Mouse (Mus musculus) forebrain, embryonic 11.5 days (tissue): ENCODE results near the gene Zfp831. TPM values are rescaled to one million over a fixed set of nuclear protein-coding genes. Genes with fewer than 3 reads are reported as not detected.

Source experiments
- ATAC-seq: fragments of 200-750 bp; cut with Nextera tagmentation; replicated peaks from 2 replicates; pipeline ENCODE4 v1.8.0; 2017; ENCODE audit warnings: moderate TSS enrichment; ENCODE audit not compliant: low FRiP score
- DNase-seq: peaks from one replicate; pipeline ENCODE4 v3.0.0-alpha.2; 2017; ENCODE audit warnings: low spot score
- H3K27ac ChIP-seq: fragments of 300-500 bp; sonication (generic); 2 replicates; pipeline ENCODE4 v1.5.1; 2014; ENCODE audit warnings: low read depth, low read length
- H3K27me3 ChIP-seq: fragments of 300-500 bp; sonication (generic); 2 replicates; pipeline ENCODE4 v1.6.1; 2014; ENCODE audit warnings: mild to moderate bottlenecking, low read length, mixed read lengths; ENCODE audit not compliant: control insufficient read depth, insufficient read depth
- H3K36me3 ChIP-seq: fragments of 300-500 bp; sonication (generic); 2 replicates; pipeline ENCODE4 v1.6.1; 2014; ENCODE audit warnings: mild to moderate bottlenecking, low read length, moderate library complexity, mixed read lengths; ENCODE audit not compliant: control insufficient read depth, insufficient read depth
- H3K4me1 ChIP-seq: fragments of 300-500 bp; sonication (generic); replicated peaks from 2 replicates; pipeline ENCODE4 v1.6.1; 2014; ENCODE audit warnings: low read length, mixed read lengths; ENCODE audit not compliant: control insufficient read depth, insufficient read depth
- H3K4me2 ChIP-seq: fragments of 300-500 bp; sonication (generic); 2 replicates; pipeline ENCODE4 v1.6.1; 2014; ENCODE audit warnings: low read depth, mild to moderate bottlenecking, low read length, moderate library complexity, mixed read lengths; ENCODE audit not compliant: severe bottlenecking
- H3K4me3 ChIP-seq: fragments of 300-500 bp; sonication (generic); 2 replicates; pipeline ENCODE4 v1.5.1; 2014; ENCODE audit warnings: low read depth, low read length
- H3K9ac ChIP-seq: fragments of 300-500 bp; sonication (generic); 2 replicates; pipeline ENCODE4 v1.6.1; 2014; ENCODE audit warnings: low read length
- H3K9me3 ChIP-seq: fragments of 300-500 bp; sonication (generic); 2 replicates; pipeline ENCODE4 v1.6.1; 2016; ENCODE audit warnings: low read length, mixed read lengths; ENCODE audit not compliant: control insufficient read depth
- WGBS: fragments of 180-500 bp; shearing (Covaris S2); extraction: QIAGEN DNeasy Blood & Tissue Kit; methylation state at CpG from one replicate; pipeline ENCODE4 v1.1.7; 2014; 5-methylcytosine and 5-hydroxymethylcytosine counted together
- polyA plus RNA-seq: library from polyadenylated mRNA; unstranded; fragments of >200 nt; fragmentation: Nextera tagmentation; extraction: Ambion mirVana; gene quantifications from 2 replicates; pipeline ENCODE4 v1.2.1, GENCODE M21; 2014

Gene Zfp831
- polyA plus RNA-seq, 1 experiment from 2014 or later: not detected

DNA sequence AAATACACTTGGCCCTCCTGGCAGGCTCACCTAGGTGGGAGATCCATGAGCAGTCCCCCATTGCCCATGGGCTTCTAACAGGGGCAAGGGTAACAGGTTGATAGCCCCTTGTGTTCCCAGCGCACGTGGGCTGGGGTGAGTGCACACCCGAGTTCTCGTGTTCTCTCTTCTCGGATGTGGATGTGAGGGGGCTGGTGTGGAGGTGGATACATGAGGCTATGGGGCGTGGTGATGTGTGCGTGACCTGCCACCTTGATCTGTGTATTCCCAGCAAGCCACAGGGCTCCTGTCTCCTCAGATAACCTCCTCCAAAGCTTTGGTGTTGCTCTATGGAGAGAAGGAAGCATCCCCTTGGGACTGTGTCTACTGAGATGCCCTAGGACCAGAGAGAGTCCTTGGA lies 40.0 kb upstream of the Zfp831 start:
- Histone ChIP-seq H3K36me3 (no peaks in the 10 kb centered on the region), H3K9me3 (no peaks in the 10 kb centered on the region), H3K4me2 (no peak overlapping the region), H3K27me3 (no peaks in the 10 kb centered on the region), H3K9ac (no peak overlapping the region), H3K27ac (no peak overlapping the region), H3K4me3 (no peak overlapping the region), H3K4me1 (no peaks in the 10 kb centered on the region)
- WGBS: 95% methylated on average over 7 of the region's 7 CpGs
- DNase-seq (no peak), ATAC-seq (no peak)

DNA sequence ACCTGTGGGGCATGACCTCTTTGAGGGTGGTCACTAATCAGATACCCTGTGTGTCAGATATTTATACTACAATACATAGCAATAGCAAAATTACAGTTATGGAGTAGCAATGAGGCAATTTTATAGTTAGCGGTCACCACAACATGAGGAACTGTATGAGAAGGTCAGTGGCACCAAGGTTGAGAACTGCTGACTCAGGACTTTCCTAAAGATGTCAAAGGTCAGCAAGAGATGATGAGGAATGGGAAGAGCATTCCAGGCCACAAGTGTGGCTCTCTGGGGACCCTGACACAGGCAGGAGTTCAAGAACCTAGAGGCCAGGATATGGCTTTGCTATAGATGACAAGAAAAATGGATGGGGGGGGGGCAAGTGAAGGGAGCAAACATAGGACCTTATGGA lies 38.3 kb upstream of the Zfp831 start:
- no peaks in the 10 kb centered on the region for H3K9me3 ChIP-seq
- no peak overlapping the region for H3K9ac ChIP-seq
- no peak overlapping the region for H3K27ac ChIP-seq
- WGBS: 94% methylated on average over 1 of the region's 1 CpGs
- no peaks in the 10 kb centered on the region for H3K4me1 ChIP-seq
- DNase-seq (no peak), ATAC-seq (no peak)
- H3K36me3 ChIP-seq: no peaks in the 10 kb centered on the region
- H3K4me3 ChIP-seq: no peak overlapping the region
- no peak overlapping the region for H3K4me2 ChIP-seq
- no peaks in the 10 kb centered on the region for H3K27me3 ChIP-seq

DNA sequence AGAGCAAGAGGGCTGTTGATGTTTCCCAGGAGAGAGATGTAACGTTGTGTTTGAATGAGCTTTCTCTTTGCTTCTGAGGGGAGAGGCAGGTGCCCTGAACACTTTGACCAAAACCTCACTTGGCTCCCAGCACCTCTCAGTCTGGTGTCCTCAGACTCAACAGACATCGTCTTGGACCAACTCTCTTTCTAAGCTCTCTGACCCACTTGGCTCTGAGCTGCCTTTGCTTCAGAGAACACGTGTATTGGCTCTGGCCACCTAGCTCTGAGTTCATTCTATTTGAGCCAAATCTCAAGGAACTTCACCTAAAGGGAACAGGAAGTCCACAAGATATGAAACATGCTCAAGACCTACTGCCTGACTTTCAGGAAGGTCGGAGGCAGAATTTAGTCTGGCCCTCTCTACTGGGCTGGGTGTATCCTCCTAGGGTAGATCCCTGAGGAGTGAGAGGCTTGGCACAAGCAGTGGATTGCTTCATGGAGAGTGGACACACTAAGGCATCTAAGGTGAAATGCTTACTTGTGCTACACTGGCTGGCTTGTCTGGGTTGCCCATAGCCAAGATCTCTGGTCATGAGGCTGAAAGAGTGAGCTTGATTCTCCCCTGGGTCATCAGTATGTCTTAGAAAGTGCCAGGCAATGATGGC lies 37.8 kb upstream of the Zfp831 start:
- no peaks in the 10 kb centered on the region for H3K4me1 ChIP-seq
- H3K9ac ChIP-seq: no peak overlapping the region
- no peak overlapping the region for H3K4me3 ChIP-seq
- no peaks in the 10 kb centered on the region for H3K9me3 ChIP-seq
- no peak overlapping the region for H3K27ac ChIP-seq
- no peak for ATAC-seq
- no peaks in the 10 kb centered on the region for H3K36me3 ChIP-seq
- H3K27me3 ChIP-seq: no peaks in the 10 kb centered on the region
- WGBS: 93% methylated on average over 4 of the region's 4 CpGs
- no peak for DNase-seq
- H3K4me2 ChIP-seq: no peak overlapping the region

DNA sequence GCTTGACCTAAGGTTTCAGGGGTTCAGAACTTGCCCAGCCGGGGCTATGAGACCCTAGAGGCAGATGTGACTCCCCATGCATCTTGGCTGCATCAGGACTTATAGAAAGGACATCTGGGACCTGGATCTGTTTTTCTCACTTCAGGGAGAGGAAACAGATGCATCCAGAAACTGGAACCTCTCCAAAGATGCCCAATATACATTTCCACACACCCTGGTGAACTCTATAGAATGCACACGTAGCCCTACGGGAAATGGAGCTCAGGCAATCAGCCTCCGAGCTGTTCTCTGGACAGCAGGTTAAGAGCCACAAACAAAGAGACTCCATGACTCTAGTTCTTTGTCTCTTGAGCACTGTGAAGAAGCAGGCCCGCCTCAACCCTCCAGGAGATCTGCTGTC lies 37.0 kb upstream of the Zfp831 start:
- no peaks in the 10 kb centered on the region for H3K4me1 ChIP-seq
- H3K27ac ChIP-seq: no peak overlapping the region
- ATAC-seq (no peak), DNase-seq (no peak)
- WGBS: 68% methylated on average over 5 of the region's 5 CpGs
- H3K27me3 ChIP-seq: no peaks in the 10 kb centered on the region
- no peak overlapping the region for H3K4me2 ChIP-seq
- H3K36me3 ChIP-seq: no peaks in the 10 kb centered on the region
- H3K4me3 ChIP-seq: no peak overlapping the region
- H3K9me3 ChIP-seq: no peaks in the 10 kb centered on the region
- no peak overlapping the region for H3K9ac ChIP-seq

DNA sequence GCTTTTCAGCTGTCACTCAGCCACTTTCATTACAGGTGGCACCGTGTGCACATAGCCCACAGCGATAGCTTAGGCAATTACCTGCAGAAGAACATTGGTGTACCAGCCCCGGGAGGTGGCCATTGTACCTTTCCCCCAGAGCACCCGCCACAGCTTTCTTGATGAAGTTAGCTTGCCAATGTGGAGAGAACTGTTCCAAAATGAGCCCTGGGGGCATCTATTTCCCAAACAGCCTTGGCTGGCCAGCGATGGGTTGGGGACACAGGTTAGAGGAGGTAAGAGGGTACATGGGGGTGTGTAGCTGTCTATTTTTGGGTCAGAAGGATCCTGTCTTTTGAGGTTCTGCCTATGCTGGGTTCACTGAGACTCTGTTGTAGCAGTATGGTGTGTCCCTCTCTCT lies 33.4 kb upstream of the Zfp831 start:
- WGBS: 88% methylated on average over 5 of the region's 5 CpGs

DNA sequence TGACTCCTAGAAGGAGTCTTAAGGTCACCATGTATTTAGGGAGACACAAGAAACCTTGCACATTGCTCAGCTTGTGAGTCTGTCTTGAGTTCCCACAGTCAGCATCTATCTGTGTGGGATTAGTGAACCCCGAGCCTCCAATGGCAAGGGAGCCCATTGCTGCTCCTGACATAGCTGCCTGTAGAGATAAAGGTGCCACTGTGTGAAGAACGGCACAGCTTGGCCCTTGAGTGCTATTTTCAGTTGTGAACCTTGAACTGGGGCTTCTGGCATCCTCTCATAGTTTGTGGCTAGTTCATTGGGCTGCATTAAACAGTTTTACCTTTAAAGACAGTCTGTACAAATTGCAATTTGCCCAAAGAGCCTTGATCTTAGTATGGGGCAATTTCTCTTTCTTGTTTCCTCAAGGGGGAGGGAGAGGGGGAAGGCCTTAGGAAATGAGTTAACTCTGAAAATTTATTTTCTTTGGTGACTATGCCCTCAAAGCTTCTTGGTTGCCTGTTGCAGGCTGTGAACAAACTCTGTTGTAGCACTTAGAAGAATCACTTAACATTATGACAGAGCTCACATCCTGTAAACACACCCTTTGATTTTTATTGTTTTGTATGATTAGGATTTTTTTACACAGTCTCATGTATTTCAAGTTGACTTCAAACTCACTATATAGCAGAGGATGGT lies 30.8 kb upstream of the Zfp831 start:
- 79% methylated on average over 2 of the region's 2 CpGs for WGBS
- no peak for ATAC-seq
- H3K36me3 ChIP-seq: no peaks in the 10 kb centered on the region
- H3K27me3 ChIP-seq: no peaks in the 10 kb centered on the region
- no peaks in the 10 kb centered on the region for H3K4me1 ChIP-seq
- no peak overlapping the region for H3K27ac ChIP-seq
- DNase-seq: no peak
- no peak overlapping the region for H3K4me2 ChIP-seq
- H3K9me3 ChIP-seq: no peaks in the 10 kb centered on the region
- H3K9ac ChIP-seq: no peak overlapping the region
- no peak overlapping the region for H3K4me3 ChIP-seq

More for the DNA sequence above, 33.4 kb upstream of the Zfp831 start:
- Histone ChIP-seq H3K9ac (no peak overlapping the region), H3K9me3 (no peaks in the 10 kb centered on the region), H3K27me3 (no peaks in the 10 kb centered on the region), H3K4me1 (no peaks in the 10 kb centered on the region), H3K4me2 (no peak overlapping the region), H3K4me3 (no peak overlapping the region), H3K27ac (no peak overlapping the region), H3K36me3 (no peaks in the 10 kb centered on the region)
- no peak for ATAC-seq
- no peak for DNase-seq

DNA sequence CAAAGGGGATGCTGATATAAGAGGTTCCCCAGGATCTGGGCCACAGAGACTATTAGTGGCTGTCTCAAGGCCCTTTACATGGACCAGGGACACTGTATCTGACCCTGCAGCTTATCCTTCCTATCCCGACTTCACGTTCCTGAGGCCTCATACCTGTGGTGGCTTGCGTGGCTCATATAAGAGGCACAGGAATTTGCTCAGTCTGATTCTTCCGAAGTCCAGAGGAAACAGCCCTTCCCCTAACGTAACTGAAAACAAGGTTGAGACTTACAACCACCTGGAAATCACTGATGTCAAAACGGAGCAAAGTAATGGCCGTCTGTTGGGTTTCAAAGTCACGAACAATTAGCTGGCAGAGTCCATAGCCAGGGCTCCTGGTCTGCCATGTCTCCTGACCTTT lies 30.1 kb upstream of the Zfp831 start:
- H3K4me3 ChIP-seq: no peak overlapping the region
- DNase-seq (no peak), ATAC-seq (no peak)
- H3K4me1 ChIP-seq: no peaks in the 10 kb centered on the region
- H3K9ac ChIP-seq: no peak overlapping the region
- WGBS: 87% methylated on average over 8 of the region's 8 CpGs
- H3K4me2 ChIP-seq: no peak overlapping the region
- no peaks in the 10 kb centered on the region for H3K9me3 ChIP-seq
- H3K27me3 ChIP-seq: no peaks in the 10 kb centered on the region
- H3K27ac ChIP-seq: no peak overlapping the region
- H3K36me3 ChIP-seq: no peaks in the 10 kb centered on the region

DNA sequence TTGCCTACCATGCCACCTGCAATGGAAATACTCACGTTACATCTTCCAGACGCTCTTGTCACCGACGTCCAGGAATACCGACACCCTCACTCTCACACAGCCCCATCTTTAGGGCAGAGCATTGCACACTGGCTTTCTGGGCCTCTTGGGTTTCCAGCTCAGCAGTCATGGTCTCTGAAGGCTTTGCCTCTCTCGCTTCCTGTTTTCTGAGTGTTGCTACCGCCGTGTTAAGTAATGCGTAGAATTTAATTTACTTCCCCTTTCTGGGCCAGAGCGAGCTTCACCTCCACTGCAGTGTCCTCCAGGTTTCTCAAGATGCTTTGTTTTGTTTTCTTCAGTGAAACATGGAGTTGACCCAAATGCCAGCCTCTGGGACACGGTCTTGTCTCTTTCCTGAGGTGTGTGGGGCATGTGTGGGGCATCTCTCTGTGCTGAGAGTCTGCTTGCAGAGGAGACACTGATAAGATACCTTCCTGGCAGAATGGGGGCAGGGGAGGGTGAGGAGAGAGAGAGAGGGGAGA lies 29.4 kb upstream of the Zfp831 start:
- WGBS: 85% methylated on average over 11 of the region's 11 CpGs

DNA sequence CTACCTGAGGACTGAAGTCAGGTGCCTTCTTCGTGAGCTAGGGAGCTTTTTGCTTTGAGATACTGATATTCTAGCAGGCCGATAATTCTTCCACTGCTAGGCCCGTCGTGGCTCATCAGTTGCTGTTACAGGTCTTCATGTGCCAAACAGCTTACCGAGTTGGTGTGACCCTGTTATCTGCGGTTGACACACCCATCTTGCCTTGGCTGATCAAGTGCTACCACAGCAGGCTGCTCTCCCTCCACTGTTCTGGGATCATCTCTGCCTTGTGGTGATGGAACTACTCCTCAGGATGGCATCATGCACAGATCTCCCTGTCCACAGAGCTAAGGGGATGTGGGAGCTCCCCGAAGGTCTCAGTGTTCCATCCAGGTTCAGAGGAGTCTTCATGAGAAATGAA lies 21.5 kb upstream of the Zfp831 start:
- no peaks in the 10 kb centered on the region for H3K9me3 ChIP-seq
- no peak overlapping the region for H3K9ac ChIP-seq
- H3K4me3 ChIP-seq: no peak overlapping the region
- no peak overlapping the region for H3K4me2 ChIP-seq
- 92% methylated on average over 7 of the region's 7 CpGs for WGBS
- ATAC-seq (no peak), DNase-seq (no peak)
- H3K27ac ChIP-seq: no peak overlapping the region
- H3K4me1 ChIP-seq: no peaks in the 10 kb centered on the region
- no peaks in the 10 kb centered on the region for H3K36me3 ChIP-seq
- H3K27me3 ChIP-seq: no peaks in the 10 kb centered on the region

More for the DNA sequence above, 29.4 kb upstream of the Zfp831 start:
- no peak for ATAC-seq
- Histone ChIP-seq H3K36me3 (no peaks in the 10 kb centered on the region), H3K27me3 (no peaks in the 10 kb centered on the region), H3K4me3 (no peak overlapping the region), H3K9me3 (no peaks in the 10 kb centered on the region), H3K9ac (no peak overlapping the region), H3K4me2 (no peak overlapping the region), H3K4me1 (no peaks in the 10 kb centered on the region), H3K27ac (no peak overlapping the region)
- no peak for DNase-seq
